Mouse (Mus musculus): Measurements from ENCODE around the gene Nrp2.

DNA sequence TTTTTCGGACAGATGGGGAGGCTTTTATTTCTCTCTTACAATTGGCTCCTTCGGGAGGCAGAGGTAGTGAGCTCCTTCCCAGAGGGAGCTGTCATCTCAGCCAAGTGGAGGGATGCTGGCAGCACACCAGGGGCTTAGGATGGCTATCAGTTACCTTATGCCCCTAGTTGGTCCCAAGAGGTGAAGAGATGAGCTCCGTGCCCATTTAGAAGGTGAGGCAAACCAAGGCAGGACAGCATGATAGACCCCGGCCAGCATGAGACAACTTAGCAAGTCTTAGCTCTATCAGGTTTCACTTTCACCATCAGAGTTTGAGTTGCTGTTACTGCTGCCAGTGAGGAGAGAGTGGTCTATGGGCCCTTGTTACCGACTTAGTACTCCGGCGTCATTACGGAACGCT, 25.8 kb downstream of the Nrp2 start:
- no peak for TF ChIP-seq CTCF (IDR thresholded peaks at IDR 0.05; ENCODE audit: low read depth)
- no peak for TF ChIP-seq EP300 (IDR thresholded peaks at IDR 0.05; ENCODE audit: low read depth)

Measured in heart, postnatal 0 days (tissue).